Mouse (Mus musculus) liver, embryonic 14.5 days (tissue): Measurements from ENCODE around the gene Rybp. TPM values are rescaled to one million over a fixed set of nuclear protein-coding genes. Genes with fewer than 3 reads are reported as not detected.

ENCODE experiments used
- ATAC-seq: fragments of 200-750 bp; cut with Nextera tagmentation; 2 replicates; pipeline ENCODE4 v1.8.0; 2017; ENCODE audit warnings: moderate number of reproducible peaks, mild to moderate bottlenecking, moderate library complexity; ENCODE audit not compliant: insufficient read depth
- DNase-seq, 3 experiments: peaks; one replicate each; pipeline ENCODE4 v3.0.0-alpha.2; 2012 to 2013; ENCODE audit warnings: low read depth in 3 of 3, low spot score in 3 of 3
- H3K27ac ChIP-seq: fragments of 300-500 bp; sonication (generic); 2 replicates; pipeline ENCODE4 v1.5.1; 2014; ENCODE audit warnings: moderate library complexity, mild to moderate bottlenecking, control low read depth, inconsistent platforms
- H3K27me3 ChIP-seq: fragments of 300-500 bp; sonication (generic); 2 replicates; pipeline ENCODE4 v1.6.1; 2014; ENCODE audit warnings: mild to moderate bottlenecking, low read length, moderate library complexity; ENCODE audit not compliant: control insufficient read depth, insufficient read depth
- H3K36me3 ChIP-seq: fragments of 300-500 bp; sonication (generic); replicated peaks from 2 replicates; pipeline ENCODE4 v1.6.1; 2014; ENCODE audit warnings: low read depth; ENCODE audit not compliant: control insufficient read depth, insufficient read depth
- H3K4me1 ChIP-seq, 2 experiments: fragments of 200-500 bp in 1 of 2; fragments of 300-500 bp in 1 of 2; sonication (generic) in 1 of 2; replicated peaks; 2 replicates each; pipeline ENCODE4 v1.6.1; 2012 to 2014; ENCODE audit warnings: antibody characterized with exemption in 1 of 2, inconsistent platforms in 1 of 2, low read length in 1 of 2; ENCODE audit not compliant: control insufficient read depth in 2 of 2, insufficient read depth in 2 of 2
- H3K4me2 ChIP-seq: fragments of 300-500 bp; sonication (generic); 2 replicates; pipeline ENCODE4 v1.6.1; 2014; ENCODE audit warnings: low read depth, mild to moderate bottlenecking, control low read depth, moderate library complexity
- H3K4me3 ChIP-seq, 2 experiments: fragments of 200-500 bp in 1 of 2; fragments of 300-500 bp in 1 of 2; sonication (generic) in 1 of 2; 2 replicates each; pipeline ENCODE4 v1.5.1; 2012 to 2014; ENCODE audit warnings: low read depth in 2 of 2, low read length in 2 of 2, mild to moderate bottlenecking in 2 of 2, control low read depth in 1 of 2, inconsistent platforms in 1 of 2, moderate library complexity in 1 of 2; ENCODE audit not compliant: insufficient read depth in 1 of 2
- H3K9ac ChIP-seq: fragments of 300-500 bp; sonication (generic); replicated peaks from 2 replicates; pipeline ENCODE4 v1.6.1; 2014; ENCODE audit warnings: mild to moderate bottlenecking, control low read depth, moderate library complexity
- H3K9me3 ChIP-seq: fragments of 300-500 bp; sonication (generic); 2 replicates; pipeline ENCODE4 v1.6.1; 2016; ENCODE audit warnings: low read length, mixed read lengths; ENCODE audit not compliant: control insufficient read depth
- CTCF ChIP-seq: IDR thresholded peaks from 2 replicates; pipeline ENCODE4 v1.5.1; 2016; ENCODE audit warnings: antibody characterized with exemption, low read depth, control low read depth
- EP300 ChIP-seq: IDR thresholded peaks from 2 replicates; pipeline ENCODE4 v1.6.1; 2016; ENCODE audit warnings: antibody characterized with exemption, low read depth
- WGBS: fragments of 180-500 bp; shearing (Covaris S2); extraction: QIAGEN DNeasy Blood & Tissue Kit; methylation state at CpG from one replicate; pipeline ENCODE4 v1.1.7; 2014; ENCODE audit not compliant: insufficient replicate concordance; 5-methylcytosine and 5-hydroxymethylcytosine counted together
- polyA plus RNA-seq, 2 experiments: library from polyadenylated mRNA; depleted of rRNA in 1 of 2; stranded (reverse) in 1 of 2; unstranded in 1 of 2; fragments of >200 nt; fragmentation: Nextera tagmentation in 1 of 2; extraction: Ambion mirVana in 1 of 2; gene quantifications; 2 replicates each; pipeline versions ENCODE4 v1.2.1 to v1.2.3; 2012 to 2014

The Rybp gene
- polyA plus RNA-seq, 2 experiments, result 3.2 to 10.7 TPM

GRCm38 (mm10) chr6:100322561-100322960 is 35.3 kb upstream of the Rybp start:
- WGBS, result 42% methylated on average over 8 of the region's 8 CpGs
- no peaks in the 10 kb centered on the region for H3K27me3 ChIP-seq
- H3K9me3 ChIP-seq, result no peaks in the 10 kb centered on the region
- no peak overlapping the region for H3K27ac ChIP-seq
- no peak overlapping the region for H3K4me3 ChIP-seq
- TF ChIP-seq CTCF (no peak), EP300 (no peak)
- no peaks in the 10 kb centered on the region for H3K36me3 ChIP-seq
- H3K4me1 ChIP-seq, result no peaks in the 10 kb centered on the region
- H3K4me2 ChIP-seq, result no peak overlapping the region
- no peak overlapping the region for H3K9ac ChIP-seq
- no peak for DNase-seq
- no peak for ATAC-seq

GRCm38 (mm10) chr6:100322145-100322544 is 34.9 kb upstream of the Rybp start:
- WGBS, result 58% methylated on average over 5 of the region's 5 CpGs
- DNase-seq (no peak), ATAC-seq (no peak)
- Histone ChIP-seq H3K4me3 (no peak overlapping the region), H3K9me3 (no peaks in the 10 kb centered on the region), H3K27me3 (no peaks in the 10 kb centered on the region), H3K9ac (no peak overlapping the region), H3K36me3 (no peaks in the 10 kb centered on the region), H3K27ac (no peak overlapping the region), H3K4me1 (no peaks in the 10 kb centered on the region), H3K4me2 (no peak overlapping the region)
- no peak for TF ChIP-seq EP300

- 40% methylated on average over 8 of the region's 8 CpGs for WGBS
- no peak for ATAC-seq
- no peaks in the 10 kb centered on the region for H3K9me3 ChIP-seq
- no peak overlapping the region for H3K27ac ChIP-seq
- H3K4me3 ChIP-seq, result no peak overlapping the region
- no peak for DNase-seq
- H3K4me1 ChIP-seq, result no peaks in the 10 kb centered on the region
- H3K9ac ChIP-seq, result no peak overlapping the region
- no peak for TF ChIP-seq CTCF
- TF ChIP-seq EP300, result no peak
- no peaks in the 10 kb centered on the region for H3K36me3 ChIP-seq
- no peaks in the 10 kb centered on the region for H3K27me3 ChIP-seq
- H3K4me2 ChIP-seq, result no peak overlapping the region
These were observed 26.9 kb upstream of the Rybp start for GRCm38 (mm10) chr6:100314201-100314600.

GRCm38 (mm10) chr6:100311167-100311566 is 23.9 kb upstream of the Rybp start:
- WGBS, result 59% methylated on average over 1 of the region's 1 CpGs

DNA sequence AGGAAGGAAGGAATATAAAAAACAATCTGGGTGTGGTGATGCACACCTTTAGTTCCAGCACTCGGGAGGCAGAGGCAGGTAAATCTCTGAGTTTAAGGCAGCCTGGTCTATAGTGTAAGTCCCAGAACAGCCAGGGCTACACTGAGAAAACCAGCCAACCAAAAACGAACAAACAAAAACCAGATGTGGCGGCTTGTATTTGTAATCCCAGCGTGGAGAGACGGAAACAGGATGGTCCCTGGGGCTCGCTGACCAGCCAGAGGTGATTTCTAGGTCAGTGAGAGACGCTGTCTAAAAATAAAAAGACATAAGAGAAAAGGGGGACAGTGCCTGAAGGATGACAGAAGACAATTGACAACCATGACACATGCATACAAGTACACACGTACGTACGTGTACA is 17.5 kb upstream of the Rybp start:
- H3K9me3 ChIP-seq, result no peaks in the 10 kb centered on the region
- no peaks in the 10 kb centered on the region for H3K36me3 ChIP-seq
- H3K4me2 ChIP-seq, result no peak overlapping the region
- no peaks in the 10 kb centered on the region for H3K27me3 ChIP-seq
- no peak overlapping the region for H3K4me3 ChIP-seq
- no peak for ATAC-seq
- WGBS, result 66% methylated on average over 10 of the region's 10 CpGs
- no peak overlapping the region for H3K27ac ChIP-seq
- H3K4me1 ChIP-seq, result peaks cover 0 to 9% of the 10 kb centered on the region in 2 experiments; a peak in 1 of 4 replicates
- TF ChIP-seq CTCF (no peak), EP300 (no peak)
- DNase-seq, result no peak
- H3K9ac ChIP-seq, result no peak overlapping the region

More at GRCm38 (mm10) chr6:100311167-100311566, 23.9 kb upstream of the Rybp start:
- Histone ChIP-seq H3K9me3 (no peaks in the 10 kb centered on the region), H3K9ac (no peak overlapping the region), H3K36me3 (no peaks in the 10 kb centered on the region), H3K4me1 (no peaks in the 10 kb centered on the region), H3K27ac (no peak overlapping the region), H3K27me3 (no peaks in the 10 kb centered on the region), H3K4me2 (no peak overlapping the region), H3K4me3 (no peak overlapping the region)
- DNase-seq, result no peak
- TF ChIP-seq EP300 (no peak), CTCF (no peak)
- ATAC-seq, result no peak
